Mouse (Mus musculus): ENCODE results near the gene Celf3.

DNA sequence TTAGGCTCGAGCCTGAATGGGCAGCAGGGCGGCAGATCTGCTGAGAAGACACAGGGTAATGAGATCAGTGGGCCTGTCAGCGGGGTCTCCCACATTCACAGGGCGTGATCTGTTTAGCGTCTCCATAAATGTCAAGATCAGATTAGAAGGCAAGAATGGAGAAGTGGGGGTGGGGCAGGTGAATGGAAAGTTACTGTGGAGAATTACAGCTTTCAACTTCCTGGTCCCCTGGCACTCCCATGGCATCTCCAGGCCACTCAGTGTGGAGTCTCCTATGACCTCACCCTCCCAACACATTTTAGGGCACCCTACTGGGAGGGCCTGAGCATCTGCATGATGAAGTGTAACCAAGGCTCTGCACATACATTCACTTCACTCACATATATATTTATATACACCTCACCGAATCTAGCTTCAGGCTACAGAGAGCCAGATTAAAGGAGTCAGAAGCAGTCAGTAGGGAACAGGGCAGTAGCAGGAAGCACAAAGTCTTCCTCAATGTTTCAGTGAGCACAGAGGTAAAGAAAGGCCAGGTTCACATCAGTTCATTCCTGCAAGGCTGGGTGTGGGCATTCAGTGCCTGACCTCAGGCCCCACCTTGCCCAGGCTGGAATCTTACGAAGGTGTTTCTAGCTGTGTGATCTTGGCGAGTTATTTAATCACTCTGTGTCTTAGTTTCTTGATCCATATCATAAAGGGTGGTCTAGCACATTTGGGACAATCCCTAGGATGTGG, 1.6 kb upstream of the Celf3 start:
- TF ChIP-seq POLR2A (IDR thresholded peaks at IDR 0.05; ENCODE audit: low read depth, low read length) = no peak
- TF ChIP-seq CTCF (IDR thresholded peaks at IDR 0.05; ENCODE audit: extremely low read depth, insufficient read depth, insufficient read length, insufficient replicate concordance) = no peak

Data from spleen, adult 2 months (tissue).